ENCODE assay signal across 18 mouse cellular contexts in genomic region chr11:113525731-113526130, GRCm38 (mm10).
DNase-seq lines count a peak whose midpoint lies in the region; ATAC-seq and TF ChIP-seq lines count a peak whose summit lies in the region.
"Had no signal": no experiment of that assay in that cellular context is flagged by ENCODE, and none has a peak within 500 bp of the region (broad histone marks: within the 10 kb centered on the region; RNA-seq: fewer than 3 reads in every experiment).

No protein-coding gene starts in this region.

- WGBS in hindbrain, postnatal 0 days: 53% methylated on average over 18 of the region's 18 CpGs
- WGBS in hindbrain, embryonic 16.5 days: 59% methylated on average over 18 of the region's 18 CpGs

- ATAC-seq in hindbrain, postnatal 0 days: peak; percentile 36
- no peak for ATAC-seq in hindbrain, embryonic 16.5 days
- ATAC-seq: forebrain, postnatal 0 days; intestine, embryonic 16.5 days; midbrain, embryonic 15.5 days had no signal

- no peaks in the 10 kb centered on the region for H3K9me3 ChIP-seq in hindbrain, postnatal 0 days (ENCODE audit: low read length)
- no peaks in the 10 kb centered on the region for H3K9me3 ChIP-seq in hindbrain, embryonic 16.5 days (ENCODE audit: control insufficient read depth, low read length)
- H3K9me3 ChIP-seq: embryonic facial prominence, embryonic 13.5 days; heart, embryonic 10.5 days; limb, embryonic 12.5 days; midbrain, embryonic 15.5 days had no signal

- intact Hi-C loops in left cerebral cortex, postnatal 4 days (cut with DNase I): no loop called here

- H3K36me3 ChIP-seq in hindbrain, postnatal 0 days (ENCODE audit: insufficient read depth, low read length): no peaks in the 10 kb centered on the region
- H3K36me3 ChIP-seq in hindbrain, embryonic 16.5 days (ENCODE audit: control insufficient read depth, insufficient read depth, low read length): no peaks in the 10 kb centered on the region
- H3K36me3 ChIP-seq: embryonic facial prominence, embryonic 13.5 days; heart, embryonic 10.5 days; limb, embryonic 12.5 days; midbrain, embryonic 15.5 days had no signal

- peaks cover 6% of the 10 kb centered on the region; the same call in 1 of the 2 replicates for H3K4me1 ChIP-seq in hindbrain, postnatal 0 days (ENCODE audit: insufficient read depth, low read length)
- peaks cover 12% of the 10 kb centered on the region for H3K4me1 ChIP-seq in hindbrain, embryonic 16.5 days (ENCODE audit: control insufficient read depth, insufficient read depth, low read depth, low read length)
- H3K4me1 ChIP-seq: heart, embryonic 10.5 days; megakaryocyte, embryonic 14.5 days had no signal

- peak; percentile 67 for DNase-seq in hindbrain, postnatal 0 days (ENCODE audit: low spot score)
- peak; percentile 41 for DNase-seq in left cerebral cortex, postnatal 4 days
- no peak for DNase-seq in left cerebral cortex, adult 8-10 months (ENCODE audit: low spot score in 2 of 2)
- DNase-seq in kidney, postnatal 36 days: peak; percentile 21 to 40
- DNase-seq in retina, embryonic 14.5 days (ENCODE audit: low spot score): peak; percentile 53
- DNase-seq in layer of hippocampus, postnatal 14 days (ENCODE audit: low spot score in 2 of 2): no peak
- DNase-seq: adrenal gland, adult 2 months; cerebellum, adult 9-11 months; forebrain, postnatal 0 days; lung, adult 2 months; right cerebral cortex, adult 18-20 months had no signal

- no peak overlapping the region for H3K4me3 ChIP-seq in hindbrain, postnatal 0 days (ENCODE audit: low read length)
- H3K4me3 ChIP-seq in hindbrain, embryonic 16.5 days (ENCODE audit: low read length): no peak overlapping the region
- H3K4me3 ChIP-seq: embryonic facial prominence, embryonic 13.5 days; heart, embryonic 10.5 days; limb, embryonic 12.5 days; megakaryocyte, embryonic 14.5 days; midbrain, embryonic 15.5 days had no signal

- no peak overlapping the region for H3K4me2 ChIP-seq in hindbrain, postnatal 0 days (ENCODE audit: low read depth, low read length)
- H3K4me2 ChIP-seq in hindbrain, embryonic 16.5 days (ENCODE audit: low read length): no peak overlapping the region
- H3K4me2 ChIP-seq: embryonic facial prominence, embryonic 13.5 days; limb, embryonic 12.5 days; midbrain, embryonic 15.5 days had no signal

- no peak for TF ChIP-seq CTCF in hindbrain, postnatal 0 days (IDR thresholded peaks at IDR 0.05; ENCODE audit: low read depth)

- no peak overlapping the region for H3K9ac ChIP-seq in hindbrain, postnatal 0 days (replicated peaks; ENCODE audit: low read length)
- H3K9ac ChIP-seq in hindbrain, embryonic 16.5 days (ENCODE audit: low read depth, low read length): no peak overlapping the region
- H3K9ac ChIP-seq: embryonic facial prominence, embryonic 13.5 days; forebrain, postnatal 0 days; limb, embryonic 12.5 days; midbrain, embryonic 15.5 days had no signal

- H3K27me3 ChIP-seq in hindbrain, postnatal 0 days (ENCODE audit: insufficient read depth, low read length): no peaks in the 10 kb centered on the region
- H3K27me3 ChIP-seq in hindbrain, embryonic 16.5 days (replicated peaks; ENCODE audit: control insufficient read depth, insufficient read depth, low read length): no peaks in the 10 kb centered on the region
- H3K27me3 ChIP-seq: embryonic facial prominence, embryonic 13.5 days; limb, embryonic 12.5 days; megakaryocyte, embryonic 14.5 days; midbrain, embryonic 15.5 days had no signal

- peak overlapping the region; percentile 26; the same call in 1 of the 2 replicates for H3K27ac ChIP-seq in hindbrain, postnatal 0 days
- no peak overlapping the region for H3K27ac ChIP-seq in hindbrain, embryonic 16.5 days (ENCODE audit: low read depth, low read length)
- H3K27ac ChIP-seq: embryonic facial prominence, embryonic 13.5 days; heart, embryonic 10.5 days; limb, embryonic 12.5 days; midbrain, embryonic 15.5 days had no signal

Comparison
In these comparisons a context has a peak if more than half of its experiments do, and no peak if none do; other contexts are left out.
1. DNase-seq: peak in hindbrain, postnatal 0 days (single experiment), left cerebral cortex, postnatal 4 days (single experiment), kidney, postnatal 36 days (2 of 2) and retina, embryonic 14.5 days (single experiment); none in left cerebral cortex, adult 8-10 months (0 of 2) and layer of hippocampus, postnatal 14 days (0 of 2).